24 mouse cellular contexts compared by ENCODE assay signal in the genomic region with DNA sequence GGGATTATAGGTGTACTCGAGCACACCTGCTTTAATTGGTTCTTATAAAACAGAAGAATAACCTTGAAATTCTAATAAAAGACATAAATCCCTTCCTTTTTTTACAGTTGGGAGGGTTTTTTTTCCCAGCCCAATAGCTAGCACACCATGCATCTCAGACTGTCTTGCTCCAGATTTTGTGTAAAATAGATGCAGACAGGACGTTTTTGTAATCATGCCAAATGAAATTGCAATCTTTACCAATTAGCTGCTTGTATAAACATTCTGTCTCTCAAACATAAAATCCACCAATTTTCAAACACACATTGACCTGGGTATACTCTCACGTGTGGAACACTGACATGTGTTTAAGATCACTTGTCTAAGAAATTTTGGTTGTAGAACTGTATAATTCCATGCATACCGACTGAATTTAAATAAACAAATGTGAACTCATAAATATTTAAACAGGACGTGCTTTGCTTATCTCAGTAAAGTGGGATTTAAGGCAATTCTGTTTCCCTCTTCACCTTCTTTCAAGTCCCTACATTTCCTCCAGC. TPM values are rescaled to one million over a fixed set of nuclear protein-coding genes. Genes with fewer than 3 reads are reported as not detected.
DNase-seq lines count a peak whose midpoint lies in the region; ATAC-seq and TF ChIP-seq lines count a peak whose summit lies in the region.
"Had no signal": no experiment of that assay in that cellular context is flagged by ENCODE, and none has a peak within 500 bp of the region (broad histone marks: within the 10 kb centered on the region; RNA-seq: fewer than 3 reads in every experiment).

No protein-coding gene starts in this region.

- no peak overlapping the region for H3K9ac ChIP-seq in forebrain, embryonic 15.5 days (replicated peaks)
- no peak overlapping the region for H3K9ac ChIP-seq in forebrain, embryonic 12.5 days
- no peak overlapping the region for H3K9ac ChIP-seq in lung, embryonic 14.5 days
- no peak overlapping the region for H3K9ac ChIP-seq in forebrain, postnatal 0 days
- H3K9ac ChIP-seq: heart, embryonic 12.5 days; heart, embryonic 15.5 days; hindbrain, embryonic 13.5 days; intestine, embryonic 15.5 days had no signal

- H3K27ac ChIP-seq in forebrain, embryonic 15.5 days (replicated peaks), result peak overlapping the region; percentile 63
- H3K27ac ChIP-seq in forebrain, embryonic 12.5 days, result no peak overlapping the region
- no peak overlapping the region for H3K27ac ChIP-seq in lung, embryonic 14.5 days (ENCODE audit: low read depth)
- H3K27ac ChIP-seq in forebrain, postnatal 0 days (ENCODE audit: low read depth, low read length), result peak overlapping the region; percentile 57; the same call in 1 of the 2 replicates
- H3K27ac ChIP-seq: heart, embryonic 15.5 days; hindbrain, embryonic 10.5 days; hindbrain, embryonic 13.5 days; intestine, embryonic 15.5 days had no signal

- no peaks in the 10 kb centered on the region for H3K36me3 ChIP-seq in forebrain, embryonic 15.5 days
- H3K36me3 ChIP-seq in forebrain, embryonic 12.5 days (replicated peaks), result no peaks in the 10 kb centered on the region
- H3K36me3 ChIP-seq in lung, embryonic 14.5 days (ENCODE audit: insufficient read depth), result no peaks in the 10 kb centered on the region
- H3K36me3 ChIP-seq in forebrain, postnatal 0 days (ENCODE audit: insufficient read depth), result no peaks in the 10 kb centered on the region
- H3K36me3 ChIP-seq: heart, embryonic 12.5 days; heart, embryonic 15.5 days; hindbrain, embryonic 10.5 days; hindbrain, embryonic 13.5 days; intestine, embryonic 15.5 days had no signal

- H3K4me1 ChIP-seq in forebrain, embryonic 15.5 days, result peaks cover 10% of the 10 kb centered on the region
- H3K4me1 ChIP-seq in forebrain, embryonic 12.5 days, result no peaks in the 10 kb centered on the region
- no peaks in the 10 kb centered on the region for H3K4me1 ChIP-seq in lung, embryonic 14.5 days (ENCODE audit: insufficient read depth)
- H3K4me1 ChIP-seq in forebrain, postnatal 0 days (ENCODE audit: insufficient read depth), result no peaks in the 10 kb centered on the region
- H3K4me1 ChIP-seq: heart, embryonic 12.5 days; heart, embryonic 15.5 days; hindbrain, embryonic 10.5 days; hindbrain, embryonic 13.5 days; intestine, embryonic 15.5 days had no signal

- ATAC-seq in forebrain, embryonic 15.5 days (replicated peaks), result peak; percentile 80
- ATAC-seq in forebrain, embryonic 12.5 days (ENCODE audit: low FRiP score), result no peak
- no peak for ATAC-seq in lung, embryonic 14.5 days (ENCODE audit: insufficient read depth)
- peak; percentile 55 for ATAC-seq in forebrain, postnatal 0 days
- ATAC-seq: CD4-positive, CD25-positive, alpha-beta regulatory T cell, adult 4 months; hindbrain, embryonic 16.5 days; intestine, embryonic 15.5 days had no signal

- TF ChIP-seq CTCF in lung, embryonic 14.5 days (IDR thresholded peaks at IDR 0.05; ENCODE audit: low read depth), result no peak
- no peak for TF ChIP-seq CTCF in forebrain, postnatal 0 days (IDR thresholded peaks at IDR 0.05; ENCODE audit: low read depth)

- no peaks in the 10 kb centered on the region for H3K9me3 ChIP-seq in forebrain, embryonic 15.5 days
- H3K9me3 ChIP-seq in forebrain, embryonic 12.5 days, result no peaks in the 10 kb centered on the region
- H3K9me3 ChIP-seq in lung, embryonic 14.5 days (ENCODE audit: low read depth, low read length), result no peaks in the 10 kb centered on the region
- H3K9me3 ChIP-seq in forebrain, postnatal 0 days (ENCODE audit: low read length), result no peaks in the 10 kb centered on the region
- H3K9me3 ChIP-seq: heart, embryonic 12.5 days; heart, embryonic 15.5 days; hindbrain, embryonic 10.5 days; hindbrain, embryonic 13.5 days; intestine, embryonic 15.5 days had no signal

- H3K27me3 ChIP-seq in forebrain, embryonic 15.5 days, result no peaks in the 10 kb centered on the region
- 0 out of 2 replicates have a peak, but pooled peaks cover 9% of the 10 kb centered on the region for H3K27me3 ChIP-seq in forebrain, embryonic 12.5 days
- H3K27me3 ChIP-seq in lung, embryonic 14.5 days (ENCODE audit: insufficient read depth, low read length), result no peaks in the 10 kb centered on the region
- no peaks in the 10 kb centered on the region for H3K27me3 ChIP-seq in forebrain, postnatal 0 days (ENCODE audit: insufficient read depth, low read length)
- H3K27me3 ChIP-seq: heart, embryonic 12.5 days; heart, embryonic 15.5 days; intestine, embryonic 15.5 days had no signal

- 48% methylated on average over 5 of the region's 5 CpGs for WGBS in forebrain, embryonic 15.5 days
- 66% methylated on average over 5 of the region's 5 CpGs for WGBS in forebrain, embryonic 12.5 days
- 41% methylated on average over 5 of the region's 5 CpGs for WGBS in lung, embryonic 14.5 days
- 44% methylated on average over 5 of the region's 5 CpGs for WGBS in forebrain, postnatal 0 days

- DNase-seq in lung, embryonic 14.5 days, result peak; percentile 2
- no peak for DNase-seq in lung, postnatal 36 days
- peak; percentile 28 for DNase-seq in brain, embryonic 18.5 days (ENCODE audit: low read depth, low spot score)
- peak; percentile 26 for DNase-seq in forebrain, postnatal 0 days
- DNase-seq in left cerebral cortex, adult 11 months (ENCODE audit: low spot score), result no peak
- DNase-seq: adrenal gland, adult 2 months; adrenal gland, postnatal 14 days; cerebellum, adult 18-20 months; cerebellum, adult 9-10 months; cerebellum, postnatal 14 days; gastrocnemius, postnatal 25 days; heart, adult 18-20 months; heart, postnatal 10 days; heart, postnatal 36 days had no signal

- no peak overlapping the region for H3K4me3 ChIP-seq in forebrain, embryonic 15.5 days
- H3K4me3 ChIP-seq in forebrain, embryonic 12.5 days (replicated peaks), result no peak overlapping the region
- H3K4me3 ChIP-seq in lung, embryonic 14.5 days (ENCODE audit: low read depth, low read length), result no peak overlapping the region
- no peak overlapping the region for H3K4me3 ChIP-seq in forebrain, postnatal 0 days (ENCODE audit: low read depth, low read length)
- H3K4me3 ChIP-seq: heart, embryonic 12.5 days; heart, embryonic 15.5 days; hindbrain, embryonic 10.5 days; hindbrain, embryonic 13.5 days; intestine, embryonic 15.5 days had no signal

- no peak overlapping the region for H3K4me2 ChIP-seq in forebrain, embryonic 15.5 days (replicated peaks)
- no peak overlapping the region for H3K4me2 ChIP-seq in forebrain, embryonic 12.5 days
- H3K4me2 ChIP-seq in lung, embryonic 14.5 days, result no peak overlapping the region
- H3K4me2 ChIP-seq in forebrain, postnatal 0 days (ENCODE audit: low read depth), result no peak overlapping the region
- H3K4me2 ChIP-seq: heart, embryonic 12.5 days; heart, embryonic 15.5 days; hindbrain, embryonic 13.5 days; intestine, embryonic 15.5 days had no signal

RNA-seq across cellular contexts. Expression of gene Cdkl5, which starts 35.8 kb away (rescaled TPM):
- polyA plus RNA-seq in forebrain, embryonic 15.5 days (2015; fragmentation: Nextera tagmentation; extraction: Ambion mirVana), result 5.9 and 6.2 TPM in 2 replicates
- polyA plus RNA-seq in forebrain, embryonic 12.5 days (2016; fragmentation: Nextera tagmentation; extraction: Ambion mirVana), result 4.0 and 4.5 TPM in 2 replicates
- 2.1 and 2.3 TPM in 2 replicates for polyA plus RNA-seq in lung, embryonic 14.5 days (2014; fragmentation: Nextera tagmentation; extraction: Ambion mirVana)
- 25.6 and 31.9 TPM in 2 replicates for total RNA-seq in forebrain, postnatal 0 days (2014; rRNA removed)
- polyA plus RNA-seq in forebrain, postnatal 0 days (2015; fragmentation: Nextera tagmentation; extraction: Ambion mirVana), result 5.8 and 7.2 TPM in 2 replicates

RNA-seq across cellular contexts. Expression of gene Gja6, which starts 51.8 kb away (rescaled TPM):
- 0.23 TPM in 1 of 2 replicates, not detected in the other for polyA plus RNA-seq in forebrain, embryonic 15.5 days (2015; fragmentation: Nextera tagmentation; extraction: Ambion mirVana)
- 0.19 and 0.24 TPM in 2 replicates for polyA plus RNA-seq in forebrain, embryonic 12.5 days (2016; fragmentation: Nextera tagmentation; extraction: Ambion mirVana)
- polyA plus RNA-seq in lung, embryonic 14.5 days (2014; fragmentation: Nextera tagmentation; extraction: Ambion mirVana), result 0.12 TPM in 1 of 2 replicates, not detected in the other
- total RNA-seq in forebrain, postnatal 0 days (2014; rRNA removed), result 0.23 and 0.67 TPM in 2 replicates
- polyA plus RNA-seq in forebrain, postnatal 0 days (2015; fragmentation: Nextera tagmentation; extraction: Ambion mirVana), result 0.07 and 0.11 TPM in 2 replicates
- total RNA-seq: gastrocnemius, adult 8-10 months; gastrocnemius, postnatal 25 days had no signal
- polyA plus RNA-seq: adrenal gland, adult 2 months; CD4-positive, CD25-positive, alpha-beta regulatory T cell, adult 4 months; heart, embryonic 15.5 days had no signal

Comparison
In these comparisons a context has a peak if more than half of its experiments do, and no peak if none do; other contexts are left out.
1. ATAC-seq: peak in forebrain, embryonic 15.5 days (single experiment) and forebrain, postnatal 0 days (single experiment); none in forebrain, embryonic 12.5 days (single experiment) and lung, embryonic 14.5 days (single experiment).
2. H3K27ac ChIP-seq: peak in forebrain, embryonic 15.5 days (single experiment) and forebrain, postnatal 0 days (single experiment); none in forebrain, embryonic 12.5 days (single experiment) and lung, embryonic 14.5 days (single experiment).
3. DNase-seq: peak in lung, embryonic 14.5 days (single experiment), brain, embryonic 18.5 days (single experiment) and forebrain, postnatal 0 days (single experiment); none in lung, postnatal 36 days (single experiment) and left cerebral cortex, adult 11 months (single experiment).